Mouse (Mus musculus): Measurements from ENCODE around the gene Scml4. TPM values are rescaled to one million over a fixed set of nuclear protein-coding genes. Genes with fewer than 3 reads are reported as not detected.

The Scml4 gene
- polyA plus RNA-seq, 1 experiment = 0.40 TPM

DNA sequence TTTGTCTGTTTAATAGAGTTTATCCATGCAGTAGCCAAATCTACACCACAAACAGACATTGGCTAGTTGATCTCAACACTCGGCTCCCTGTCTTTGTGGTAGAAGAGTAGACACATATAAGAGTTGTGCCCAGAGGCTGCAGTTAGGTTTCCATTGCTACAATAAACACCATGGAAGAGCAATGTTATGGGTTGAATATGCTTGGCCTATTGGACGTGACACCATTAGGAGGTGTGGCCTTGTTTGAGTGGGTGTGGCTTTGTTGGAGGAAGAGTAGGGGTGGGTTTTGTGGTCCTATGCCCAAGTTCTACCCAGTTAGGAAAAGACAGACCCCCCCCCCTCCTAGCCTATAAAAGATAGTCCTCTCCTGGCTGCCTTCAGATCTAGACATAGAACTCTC, 102.9 kb downstream of the Scml4 start:
- Histone ChIP-seq H3K27ac (replicated peaks; ENCODE audit: low read depth, low read length) (no peak overlapping the region), H3K4me3 (ENCODE audit: insufficient read depth, low read depth, low read length) (no peak overlapping the region), H3K4me1 (ENCODE audit: control insufficient read depth, insufficient read depth, insufficient read length, low read length) (no peaks in the 10 kb centered on the region)

DNA sequence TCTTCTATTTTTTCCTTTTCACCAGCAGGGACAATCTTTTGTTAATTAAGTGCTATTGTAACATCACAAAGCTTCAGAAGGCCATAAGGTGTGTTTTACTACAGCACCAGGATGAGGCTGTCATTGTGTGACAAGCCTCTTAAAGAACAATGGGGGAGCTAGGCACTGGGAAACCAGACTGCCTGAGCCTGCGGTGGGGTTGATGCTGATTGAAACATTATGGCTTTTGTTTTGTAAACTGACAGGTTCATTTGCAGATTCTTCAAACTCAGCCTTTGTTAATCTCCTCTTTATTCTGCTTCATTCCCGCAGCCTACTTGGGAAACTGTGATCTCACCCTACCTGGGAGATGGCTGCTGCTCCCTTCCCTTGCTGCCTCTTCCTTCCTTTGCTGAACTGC, 108.2 kb downstream of the Scml4 start:
- Histone ChIP-seq H3K4me1 (ENCODE audit: control insufficient read depth, insufficient read depth, insufficient read length, low read length) (no peaks in the 10 kb centered on the region), H3K4me3 (ENCODE audit: insufficient read depth, low read depth, low read length) (no peak overlapping the region), H3K27ac (replicated peaks; ENCODE audit: low read depth, low read length) (no peak overlapping the region)

DNA sequence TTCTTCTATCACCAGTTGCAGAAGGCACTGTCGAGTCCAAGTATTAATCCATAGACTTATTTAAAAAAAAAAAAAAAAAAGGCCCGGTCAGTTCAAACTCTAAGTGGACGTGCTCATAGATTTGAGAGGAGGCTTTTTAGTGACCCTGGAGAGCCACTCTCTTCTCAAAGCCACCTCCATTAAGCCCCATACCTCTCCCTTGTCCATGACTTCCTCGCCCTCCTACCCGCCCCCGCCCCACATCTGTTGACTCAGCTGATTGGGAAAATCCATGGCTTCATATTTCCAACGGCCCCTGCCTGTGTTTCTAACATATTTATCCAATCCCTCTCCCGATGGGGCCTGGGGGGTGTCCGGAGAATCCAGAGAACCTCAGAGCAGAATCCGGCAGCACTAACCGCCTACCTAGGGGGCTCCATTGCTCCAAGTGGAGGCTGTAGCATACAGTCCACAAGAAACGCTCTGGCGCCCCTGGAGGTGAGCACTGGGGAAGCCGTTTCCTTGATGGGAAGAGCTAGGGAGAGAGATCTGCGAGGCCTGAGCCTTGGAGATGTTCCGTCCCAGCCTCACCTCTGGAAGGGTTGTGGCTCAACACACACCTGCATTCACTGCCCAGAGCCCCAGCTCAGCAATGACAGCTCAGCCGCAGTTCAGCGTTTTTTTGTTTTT, 112.5 kb downstream of the Scml4 start:
- H3K4me1 ChIP-seq (ENCODE audit: control insufficient read depth, insufficient read depth, insufficient read length, low read length) = no peaks in the 10 kb centered on the region
- H3K27ac ChIP-seq (replicated peaks; ENCODE audit: low read depth, low read length) = no peak overlapping the region
- H3K4me3 ChIP-seq (ENCODE audit: insufficient read depth, low read depth, low read length) = no peak overlapping the region

DNA sequence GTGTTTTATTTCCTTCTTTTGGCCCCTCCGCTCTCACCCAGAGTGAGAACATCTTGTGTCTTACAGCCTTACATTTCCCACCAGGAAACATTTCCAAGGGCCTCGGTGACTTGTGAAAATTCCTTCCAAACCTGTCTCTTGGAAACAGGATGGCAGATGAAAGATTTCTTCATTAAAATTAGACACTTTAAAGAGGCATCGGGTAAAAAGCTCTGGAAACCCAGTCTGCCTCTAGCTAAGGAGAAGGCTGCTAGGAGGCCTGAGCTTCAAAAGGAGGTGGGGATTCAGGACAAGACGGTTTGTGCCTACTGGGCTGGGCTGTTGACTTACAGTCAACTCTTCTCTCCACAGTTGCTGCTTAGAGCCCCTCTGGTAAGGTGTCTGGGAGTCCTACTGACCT, 113.4 kb downstream of the Scml4 start:
- no peak overlapping the region for H3K27ac ChIP-seq (replicated peaks; ENCODE audit: low read depth, low read length)
- H3K4me1 ChIP-seq (ENCODE audit: control insufficient read depth, insufficient read depth, insufficient read length, low read length) = no peaks in the 10 kb centered on the region
- H3K4me3 ChIP-seq (ENCODE audit: insufficient read depth, low read depth, low read length) = no peak overlapping the region

DNA sequence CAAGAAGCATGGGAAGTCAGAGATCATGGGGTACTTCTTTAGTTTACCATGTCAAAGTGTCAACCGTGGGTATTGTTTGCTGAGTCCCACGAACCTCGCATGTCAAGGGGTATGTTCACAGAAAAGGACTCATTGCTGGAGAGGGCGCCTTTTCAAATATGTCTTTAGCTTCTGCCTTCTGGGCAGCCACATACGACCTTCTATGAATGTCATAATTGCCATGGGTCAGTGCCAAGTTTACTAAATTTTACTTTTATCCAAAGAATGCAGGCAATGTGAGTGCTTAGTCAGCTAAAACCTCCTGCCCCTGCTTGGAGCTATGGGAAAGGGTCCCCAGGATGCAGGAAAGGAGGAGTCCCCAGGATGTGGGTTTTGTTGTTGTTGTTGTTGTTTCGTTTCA, 116.4 kb downstream of the Scml4 start:
- Histone ChIP-seq H3K4me3 (ENCODE audit: insufficient read depth, low read depth, low read length) (no peak overlapping the region), H3K4me1 (ENCODE audit: control insufficient read depth, insufficient read depth, insufficient read length, low read length) (no peaks in the 10 kb centered on the region), H3K27ac (replicated peaks; ENCODE audit: low read depth, low read length) (no peak overlapping the region)

DNA sequence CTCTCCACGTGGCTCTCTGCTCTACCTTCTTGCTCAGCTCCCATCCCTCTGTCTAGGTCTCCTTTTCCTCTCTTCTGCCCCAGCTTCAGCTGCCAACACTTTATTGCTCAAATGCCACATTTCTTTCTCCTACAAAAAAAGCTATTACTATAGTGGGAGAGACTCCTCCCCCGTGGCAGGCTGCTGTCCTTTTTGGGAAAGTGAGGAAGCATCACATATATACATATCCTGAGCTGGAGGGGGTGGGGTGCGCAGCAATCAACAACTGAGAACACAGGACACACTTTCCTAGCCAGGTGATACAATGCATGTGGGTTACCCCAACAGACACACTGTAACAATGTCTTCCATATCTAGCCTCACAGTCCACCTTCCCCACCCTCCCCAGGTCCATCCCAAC, 118.2 kb downstream of the Scml4 start:
- no peak overlapping the region for H3K27ac ChIP-seq (replicated peaks; ENCODE audit: low read depth, low read length)
- H3K4me1 ChIP-seq (ENCODE audit: control insufficient read depth, insufficient read depth, insufficient read length, low read length) = no peaks in the 10 kb centered on the region
- no peak overlapping the region for H3K4me3 ChIP-seq (ENCODE audit: insufficient read depth, low read depth, low read length)

DNA sequence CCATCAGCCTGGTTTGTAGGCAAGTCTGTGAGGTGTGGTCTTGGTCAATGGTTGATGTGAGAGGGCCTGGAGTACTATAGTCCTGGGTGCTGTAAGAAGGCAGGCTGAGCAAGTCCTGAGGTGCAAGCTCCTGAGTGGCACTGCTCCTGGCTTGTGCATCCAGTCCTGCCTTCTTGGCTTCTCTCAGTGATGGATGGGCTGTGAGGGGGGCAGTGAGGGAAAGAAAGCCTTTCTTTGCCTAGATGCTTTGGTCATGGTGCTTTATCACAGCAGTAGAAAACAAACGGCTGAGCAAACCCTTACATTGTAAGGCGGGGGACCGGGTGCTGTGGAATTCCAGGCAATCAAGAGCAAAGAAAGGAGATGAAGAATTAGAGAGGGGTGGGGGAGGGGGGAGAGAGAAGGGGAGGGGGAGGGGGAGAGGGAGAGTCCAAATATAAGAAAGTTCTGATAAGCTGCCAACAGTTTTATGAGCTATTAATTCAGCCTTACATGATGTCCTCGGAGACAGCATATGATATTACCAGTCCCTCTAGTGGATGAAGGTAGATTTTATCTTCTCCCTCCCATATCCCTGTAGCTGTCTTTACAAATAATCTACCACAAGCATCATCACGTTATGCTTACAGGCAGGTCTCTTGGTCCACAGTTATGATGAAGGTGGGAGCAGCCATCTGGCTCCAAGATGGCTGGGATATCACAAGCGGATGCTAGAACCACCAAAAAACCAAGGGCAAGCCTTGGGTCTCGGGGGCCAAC, 121.0 kb downstream of the Scml4 start:
- Histone ChIP-seq H3K4me3 (ENCODE audit: insufficient read depth, low read depth, low read length) (no peak overlapping the region), H3K4me1 (ENCODE audit: control insufficient read depth, insufficient read depth, insufficient read length, low read length) (no peaks in the 10 kb centered on the region), H3K27ac (replicated peaks; ENCODE audit: low read depth, low read length) (no peak overlapping the region)

DNA sequence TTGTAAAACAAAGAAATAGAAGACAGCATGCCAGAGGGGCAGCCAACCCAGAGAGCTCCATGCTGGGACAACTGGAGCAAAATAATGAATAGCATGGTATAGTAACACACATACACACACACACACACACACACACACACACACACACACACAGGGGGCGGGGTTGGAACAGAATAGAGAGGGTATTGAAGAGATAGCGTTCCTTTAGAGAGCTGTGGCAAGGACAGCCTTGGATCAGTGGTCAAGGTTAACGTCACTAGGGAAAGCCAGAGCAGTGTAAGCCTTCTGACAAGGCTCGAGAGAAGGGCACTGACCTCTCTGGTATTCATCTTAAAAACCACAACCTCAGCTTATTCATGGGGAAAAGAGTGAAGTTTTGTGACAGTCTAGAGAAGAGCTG, 124.7 kb downstream of the Scml4 start:
- H3K4me1 ChIP-seq (ENCODE audit: control insufficient read depth, insufficient read depth, insufficient read length, low read length) = no peaks in the 10 kb centered on the region
- no peak overlapping the region for H3K27ac ChIP-seq (replicated peaks; ENCODE audit: low read depth, low read length)
- no peak overlapping the region for H3K4me3 ChIP-seq (ENCODE audit: insufficient read depth, low read depth, low read length)

DNA sequence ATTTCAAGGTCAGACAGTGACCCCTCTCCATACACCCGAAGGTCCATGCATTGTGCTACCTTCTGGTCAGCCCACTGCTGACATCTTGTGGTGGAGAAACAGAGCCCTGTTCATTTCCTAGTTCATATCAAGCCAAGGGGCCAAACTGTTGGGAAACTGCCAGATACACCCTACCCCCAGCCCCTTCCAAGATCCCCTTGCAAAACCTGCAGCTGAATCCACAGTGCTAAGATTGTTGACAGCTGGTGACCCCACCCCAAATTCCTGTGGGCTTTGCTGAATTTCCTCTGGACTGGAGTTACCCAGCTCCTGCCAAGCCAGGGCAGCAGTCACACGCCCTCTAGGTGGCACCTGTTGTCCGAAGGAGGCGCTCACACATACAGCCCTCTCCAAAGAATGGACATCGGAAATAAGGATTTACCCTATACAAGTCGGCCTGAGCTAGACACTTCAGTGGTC, 127.5 kb downstream of the Scml4 start:
- no peak overlapping the region for H3K4me3 ChIP-seq (ENCODE audit: insufficient read depth, low read depth, low read length)
- no peak overlapping the region for H3K27ac ChIP-seq (replicated peaks; ENCODE audit: low read depth, low read length)
- no peaks in the 10 kb centered on the region for H3K4me1 ChIP-seq (ENCODE audit: control insufficient read depth, insufficient read depth, insufficient read length, low read length)

DNA sequence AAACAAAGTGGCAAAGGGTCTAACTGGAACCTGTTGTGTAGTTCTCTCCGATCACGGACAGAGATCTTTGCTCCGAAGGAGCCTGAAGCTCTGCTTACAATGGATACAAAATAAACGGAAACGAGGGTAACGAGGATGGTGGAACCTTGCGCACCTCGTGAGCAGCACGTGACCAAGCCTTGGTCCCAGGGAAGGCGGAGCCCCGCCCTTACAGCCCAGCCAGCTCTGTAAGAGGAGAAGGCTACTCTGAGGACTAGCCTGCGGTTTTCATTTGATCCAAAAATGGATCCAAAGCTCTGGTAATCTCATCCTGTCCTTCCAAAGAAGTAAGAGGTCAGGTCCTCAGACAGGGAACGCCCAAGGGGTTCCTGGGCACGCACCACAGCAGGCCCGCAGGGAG, 128.5 kb downstream of the Scml4 start:
- Histone ChIP-seq H3K4me1 (ENCODE audit: control insufficient read depth, insufficient read depth, insufficient read length, low read length) (no peaks in the 10 kb centered on the region), H3K27ac (replicated peaks; ENCODE audit: low read depth, low read length) (no peak overlapping the region), H3K4me3 (ENCODE audit: insufficient read depth, low read depth, low read length) (no peak overlapping the region)

DNA sequence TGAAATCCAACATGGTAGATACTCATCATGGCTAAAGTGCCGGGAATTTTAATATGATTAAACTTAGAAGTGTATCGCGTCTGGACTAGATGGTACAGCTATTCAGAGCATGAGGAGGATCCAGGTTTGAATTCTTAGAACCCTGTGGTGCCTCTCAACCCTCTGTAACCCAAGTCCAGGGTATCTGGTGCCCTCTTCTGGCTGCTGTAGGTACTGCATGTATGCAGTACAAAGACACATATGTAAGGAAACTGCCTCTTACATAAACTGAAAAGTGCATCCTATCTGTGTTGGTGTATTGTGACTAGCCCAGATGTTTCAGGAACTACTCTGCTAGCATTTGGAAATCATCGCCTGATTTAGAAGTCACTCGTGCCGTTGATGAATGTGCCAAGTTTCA, 129.7 kb downstream of the Scml4 start:
- Histone ChIP-seq H3K4me1 (ENCODE audit: control insufficient read depth, insufficient read depth, insufficient read length, low read length) (peaks cover 3% of the 10 kb centered on the region; the same call in 1 of the 2 replicates), H3K4me3 (ENCODE audit: insufficient read depth, low read depth, low read length) (no peak overlapping the region), H3K27ac (replicated peaks; ENCODE audit: low read depth, low read length) (no peak overlapping the region)

DNA sequence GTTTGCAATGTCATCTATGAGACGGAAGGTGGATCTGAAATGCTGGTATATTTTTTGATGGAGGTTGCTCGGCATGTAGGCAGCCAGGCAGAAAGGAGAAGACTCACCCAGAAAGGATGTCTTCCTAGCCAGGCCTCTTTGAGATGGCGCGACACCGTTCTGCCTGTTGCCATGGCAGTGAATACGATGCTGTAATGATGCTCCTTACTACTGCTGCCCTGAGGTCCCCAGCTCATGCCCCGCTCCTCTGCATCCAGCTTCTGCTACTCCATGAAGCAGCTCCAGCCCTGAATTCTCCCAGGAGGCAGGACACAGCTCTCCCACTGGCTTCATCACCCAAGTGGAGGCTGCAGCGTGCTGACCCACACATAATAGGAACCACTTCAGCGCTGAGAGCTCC, 130.8 kb downstream of the Scml4 start:
- no peak overlapping the region for H3K27ac ChIP-seq (replicated peaks; ENCODE audit: low read depth, low read length)
- H3K4me3 ChIP-seq (ENCODE audit: insufficient read depth, low read depth, low read length) = no peak overlapping the region
- peaks cover 3% of the 10 kb centered on the region; the same call in 1 of the 2 replicates for H3K4me1 ChIP-seq (ENCODE audit: control insufficient read depth, insufficient read depth, insufficient read length, low read length)

DNA sequence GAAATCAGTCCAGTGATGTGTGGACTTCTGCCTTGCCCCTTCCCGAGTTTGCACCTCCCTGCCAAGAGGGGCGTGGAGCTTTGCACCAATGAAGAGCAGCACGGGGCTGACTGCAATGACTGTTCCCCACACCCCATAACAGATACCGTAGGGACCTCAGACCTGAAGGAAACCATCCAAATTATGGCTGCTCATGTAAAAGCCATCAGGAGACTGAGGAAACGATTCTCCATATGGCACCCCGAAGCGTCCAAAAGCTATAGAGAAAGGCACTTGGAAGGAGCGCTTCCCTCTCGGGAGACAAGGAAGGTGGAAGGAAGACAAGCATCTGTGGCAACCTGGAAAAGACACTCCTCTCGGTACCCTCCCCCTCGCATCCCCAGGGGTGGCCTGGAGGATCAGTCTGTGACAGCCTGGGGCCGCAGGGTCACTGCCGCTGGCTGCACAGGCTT, 134.2 kb downstream of the Scml4 start:
- Histone ChIP-seq H3K27ac (replicated peaks; ENCODE audit: low read depth, low read length) (peak overlapping the region; percentile 40; the same call in 1 of the 2 replicates), H3K4me1 (ENCODE audit: control insufficient read depth, insufficient read depth, insufficient read length, low read length) (peaks cover 3% of the 10 kb centered on the region; the same call in 1 of the 2 replicates), H3K4me3 (ENCODE audit: insufficient read depth, low read depth, low read length) (peak overlapping the region; percentile 9; the same call in 1 of the 2 replicates)

DNA sequence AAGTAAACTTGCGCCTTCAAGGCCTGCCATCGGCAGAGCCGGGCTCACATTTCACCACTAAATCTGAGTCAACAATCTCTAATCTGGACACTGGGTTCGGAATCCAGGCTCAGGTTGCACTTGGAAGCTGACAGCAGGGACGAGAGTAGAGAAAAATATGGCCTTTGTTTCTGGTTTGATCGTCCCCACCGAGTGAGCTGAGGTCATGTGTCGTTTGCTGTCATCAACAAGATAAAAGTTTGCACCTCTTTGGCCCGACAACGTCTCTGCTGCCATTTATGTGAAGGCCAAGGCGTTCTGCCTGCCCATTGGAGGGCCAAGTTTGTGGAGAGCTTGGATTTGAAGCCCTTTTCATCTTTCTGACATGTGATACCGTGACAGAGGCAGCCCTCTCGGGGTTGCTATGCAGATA, 135.3 kb downstream of the Scml4 start:
- H3K4me1 ChIP-seq (ENCODE audit: control insufficient read depth, insufficient read depth, insufficient read length, low read length) = peaks cover 3% of the 10 kb centered on the region; the same call in 1 of the 2 replicates
- H3K4me3 ChIP-seq (ENCODE audit: insufficient read depth, low read depth, low read length) = no peak overlapping the region
- H3K27ac ChIP-seq (replicated peaks; ENCODE audit: low read depth, low read length) = no peak overlapping the region

DNA sequence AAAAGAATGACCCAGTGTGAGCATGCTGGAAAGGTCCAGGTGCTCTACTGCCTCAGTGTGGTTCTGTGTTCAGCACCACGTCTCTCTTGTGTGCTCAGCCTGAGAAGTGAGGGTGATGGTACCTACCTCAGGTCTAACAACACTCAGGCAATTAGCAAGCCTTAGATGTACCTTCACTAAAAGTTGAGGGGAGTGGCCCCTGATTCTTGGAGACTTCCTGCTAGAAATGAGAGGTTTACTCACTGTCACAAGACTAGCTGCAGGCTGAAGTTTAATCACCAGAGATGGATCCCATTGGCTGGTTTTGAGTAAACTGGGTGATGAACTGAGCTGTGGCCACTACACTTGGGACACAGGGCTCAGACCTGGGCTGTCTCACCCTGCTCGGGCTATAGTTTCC, 137.1 kb downstream of the Scml4 start:
- Histone ChIP-seq H3K4me3 (ENCODE audit: insufficient read depth, low read depth, low read length) (no peak overlapping the region), H3K4me1 (ENCODE audit: control insufficient read depth, insufficient read depth, insufficient read length, low read length) (peaks cover 3% of the 10 kb centered on the region; the same call in 1 of the 2 replicates), H3K27ac (replicated peaks; ENCODE audit: low read depth, low read length) (no peak overlapping the region)

DNA sequence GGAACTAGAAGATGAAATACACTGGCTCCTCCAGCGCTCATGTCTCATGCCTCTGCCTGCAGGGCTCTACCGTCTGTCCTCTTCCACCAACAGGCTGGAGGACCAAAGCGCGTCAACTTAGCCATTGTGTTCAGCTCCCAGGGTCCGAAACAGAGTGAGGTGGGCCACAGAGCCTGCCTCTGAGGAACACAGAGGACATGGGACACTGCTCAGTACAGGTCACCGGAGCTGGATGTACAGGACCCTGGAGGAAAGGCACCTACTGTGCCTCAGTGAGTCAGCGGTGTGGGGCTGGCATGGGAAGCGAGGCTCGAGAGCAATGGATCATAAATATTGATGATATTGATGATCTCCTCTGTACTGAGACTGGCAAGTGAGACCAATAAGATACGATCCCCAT, 139.2 kb downstream of the Scml4 start:
- peaks cover 3% of the 10 kb centered on the region for H3K4me1 ChIP-seq (ENCODE audit: control insufficient read depth, insufficient read depth, insufficient read length, low read length)
- H3K4me3 ChIP-seq (ENCODE audit: insufficient read depth, low read depth, low read length) = no peak overlapping the region
- no peak overlapping the region for H3K27ac ChIP-seq (replicated peaks; ENCODE audit: low read depth, low read length)

Data from brown adipose tissue, adult 24 weeks (tissue).